Mouse (Mus musculus): ENCODE measurements at regions not wholly inside any gene's neighbourhood (a gene's known extent, or its start where the extent isn't known, plus 50 kb on each side); places are given as distances from the start of the nearest gene placed in this dataset.

GRCm38 (mm10) chr5:39335321-39335720 is 420.0 kb downstream of the Hs3st1 start:
- Histone ChIP-seq H3K4me3 (ENCODE audit: control insufficient read depth, low read depth, low read length) (no peak overlapping the region), H3K27ac (ENCODE audit: control insufficient read depth, insufficient read depth, low read depth, low read length) (no peak overlapping the region), H3K27me3 (ENCODE audit: control insufficient read depth, insufficient read depth, low read length) (no peaks in the 10 kb centered on the region), H3K4me1 (ENCODE audit: control insufficient read depth, insufficient read depth, low read length) (no peaks in the 10 kb centered on the region), H3K36me3 (ENCODE audit: control insufficient read depth, insufficient read depth, low read length) (no peaks in the 10 kb centered on the region)
- TF ChIP-seq POLR2A (IDR thresholded peaks at IDR 0.05; ENCODE audit: control insufficient read depth, low read depth, low read length) (no peak), CTCF (IDR thresholded peaks at IDR 0.05; ENCODE audit: control insufficient read depth, insufficient read depth, insufficient replicate concordance, low read depth, low read length) (no peak)

- Histone ChIP-seq H3K36me3 (ENCODE audit: control insufficient read depth, insufficient read depth, low read length) (no peaks in the 10 kb centered on the region), H3K4me3 (ENCODE audit: control insufficient read depth, low read depth, low read length) (no peak overlapping the region), H3K4me1 (ENCODE audit: control insufficient read depth, insufficient read depth, low read length) (no peaks in the 10 kb centered on the region), H3K27ac (ENCODE audit: control insufficient read depth, insufficient read depth, low read depth, low read length) (no peak overlapping the region), H3K27me3 (ENCODE audit: control insufficient read depth, insufficient read depth, low read length) (no peaks in the 10 kb centered on the region)
- no peak for TF ChIP-seq CTCF (IDR thresholded peaks at IDR 0.05; ENCODE audit: control insufficient read depth, insufficient read depth, insufficient replicate concordance, low read depth, low read length)
- TF ChIP-seq POLR2A (IDR thresholded peaks at IDR 0.05; ENCODE audit: control insufficient read depth, low read depth, low read length), result no peak
Measured at GRCm38 (mm10) chr5:39334241-39334640, 421.0 kb downstream of the Hs3st1 start.

- Histone ChIP-seq H3K36me3 (ENCODE audit: control insufficient read depth, insufficient read depth, low read length) (no peaks in the 10 kb centered on the region), H3K4me1 (ENCODE audit: control insufficient read depth, insufficient read depth, low read length) (no peaks in the 10 kb centered on the region), H3K4me3 (ENCODE audit: control insufficient read depth, low read depth, low read length) (no peak overlapping the region), H3K27ac (ENCODE audit: control insufficient read depth, insufficient read depth, low read depth, low read length) (no peak overlapping the region), H3K27me3 (ENCODE audit: control insufficient read depth, insufficient read depth, low read length) (no peaks in the 10 kb centered on the region)
- no peak for TF ChIP-seq POLR2A (IDR thresholded peaks at IDR 0.05; ENCODE audit: control insufficient read depth, low read depth, low read length)
- TF ChIP-seq CTCF (IDR thresholded peaks at IDR 0.05; ENCODE audit: control insufficient read depth, insufficient read depth, insufficient replicate concordance, low read depth, low read length), result no peak
Measured at GRCm38 (mm10) chr5:39325399-39325798, 429.9 kb downstream of the Hs3st1 start.

- Histone ChIP-seq H3K36me3 (ENCODE audit: control insufficient read depth, insufficient read depth, low read length) (no peaks in the 10 kb centered on the region), H3K27me3 (ENCODE audit: control insufficient read depth, insufficient read depth, low read length) (no peaks in the 10 kb centered on the region), H3K4me3 (ENCODE audit: control insufficient read depth, low read depth, low read length) (no peak overlapping the region), H3K27ac (ENCODE audit: control insufficient read depth, insufficient read depth, low read depth, low read length) (no peak overlapping the region), H3K4me1 (ENCODE audit: control insufficient read depth, insufficient read depth, low read length) (no peaks in the 10 kb centered on the region)
- TF ChIP-seq CTCF (IDR thresholded peaks at IDR 0.05; ENCODE audit: control insufficient read depth, insufficient read depth, insufficient replicate concordance, low read depth, low read length), result no peak
- no peak for TF ChIP-seq POLR2A (IDR thresholded peaks at IDR 0.05; ENCODE audit: control insufficient read depth, low read depth, low read length)
Measured at GRCm38 (mm10) chr5:39316478-39316877, 438.8 kb downstream of the Hs3st1 start.

GRCm38 (mm10) chr5:39311211-39311610 is 434.6 kb upstream of the Clnk start:
- H3K36me3 ChIP-seq (ENCODE audit: control insufficient read depth, insufficient read depth, low read length), result no peaks in the 10 kb centered on the region
- no peak overlapping the region for H3K4me3 ChIP-seq (ENCODE audit: control insufficient read depth, low read depth, low read length)
- H3K27me3 ChIP-seq (ENCODE audit: control insufficient read depth, insufficient read depth, low read length), result no peaks in the 10 kb centered on the region
- H3K4me1 ChIP-seq (ENCODE audit: control insufficient read depth, insufficient read depth, low read length), result no peaks in the 10 kb centered on the region
- no peak overlapping the region for H3K27ac ChIP-seq (ENCODE audit: control insufficient read depth, insufficient read depth, low read depth, low read length)
- no peak for TF ChIP-seq CTCF (IDR thresholded peaks at IDR 0.05; ENCODE audit: control insufficient read depth, insufficient read depth, insufficient replicate concordance, low read depth, low read length)
- TF ChIP-seq POLR2A (IDR thresholded peaks at IDR 0.05; ENCODE audit: control insufficient read depth, low read depth, low read length), result no peak

GRCm38 (mm10) chr5:39305794-39306193 is 429.2 kb upstream of the Clnk start:
- Histone ChIP-seq H3K4me3 (ENCODE audit: control insufficient read depth, low read depth, low read length) (peak overlapping the region; percentile 21; the same call in 1 of the 2 replicates), H3K36me3 (ENCODE audit: control insufficient read depth, insufficient read depth, low read length) (no peaks in the 10 kb centered on the region), H3K27ac (ENCODE audit: control insufficient read depth, insufficient read depth, low read depth, low read length) (no peak overlapping the region), H3K27me3 (ENCODE audit: control insufficient read depth, insufficient read depth, low read length) (no peaks in the 10 kb centered on the region), H3K4me1 (ENCODE audit: control insufficient read depth, insufficient read depth, low read length) (no peaks in the 10 kb centered on the region)
- TF ChIP-seq POLR2A (IDR thresholded peaks at IDR 0.05; ENCODE audit: control insufficient read depth, low read depth, low read length) (no peak), CTCF (IDR thresholded peaks at IDR 0.05; ENCODE audit: control insufficient read depth, insufficient read depth, insufficient replicate concordance, low read depth, low read length) (no peak)

GRCm38 (mm10) chr5:39292849-39293248 is 416.2 kb upstream of the Clnk start:
- no peak for TF ChIP-seq CTCF (IDR thresholded peaks at IDR 0.05; ENCODE audit: control insufficient read depth, insufficient read depth, insufficient replicate concordance, low read depth, low read length)
- TF ChIP-seq POLR2A (IDR thresholded peaks at IDR 0.05; ENCODE audit: control insufficient read depth, low read depth, low read length), result no peak
- no peaks in the 10 kb centered on the region for H3K4me1 ChIP-seq (ENCODE audit: control insufficient read depth, insufficient read depth, low read length)
- H3K27me3 ChIP-seq (ENCODE audit: control insufficient read depth, insufficient read depth, low read length), result no peaks in the 10 kb centered on the region
- H3K4me3 ChIP-seq (ENCODE audit: control insufficient read depth, low read depth, low read length), result no peak overlapping the region
- H3K36me3 ChIP-seq (ENCODE audit: control insufficient read depth, insufficient read depth, low read length), result no peaks in the 10 kb centered on the region
- no peak overlapping the region for H3K27ac ChIP-seq (ENCODE audit: control insufficient read depth, insufficient read depth, low read depth, low read length)

- Histone ChIP-seq H3K4me3 (ENCODE audit: control insufficient read depth, low read depth, low read length) (no peak overlapping the region), H3K27ac (ENCODE audit: control insufficient read depth, insufficient read depth, low read depth, low read length) (no peak overlapping the region), H3K4me1 (ENCODE audit: control insufficient read depth, insufficient read depth, low read length) (no peaks in the 10 kb centered on the region), H3K36me3 (ENCODE audit: control insufficient read depth, insufficient read depth, low read length) (no peaks in the 10 kb centered on the region), H3K27me3 (ENCODE audit: control insufficient read depth, insufficient read depth, low read length) (no peaks in the 10 kb centered on the region)
- TF ChIP-seq POLR2A (IDR thresholded peaks at IDR 0.05; ENCODE audit: control insufficient read depth, low read depth, low read length), result no peak
- TF ChIP-seq CTCF (IDR thresholded peaks at IDR 0.05; ENCODE audit: control insufficient read depth, insufficient read depth, insufficient replicate concordance, low read depth, low read length), result no peak
Measured at GRCm38 (mm10) chr5:39281021-39281420, 404.4 kb upstream of the Clnk start.
